Mouse (Mus musculus): ENCODE measurements at regions not wholly inside any gene's neighbourhood (a gene's known extent, or its start where the extent isn't known, plus 50 kb on each side); places are given as distances from the start of the nearest gene placed in this dataset.

- TF ChIP-seq CTCF (conservative IDR thresholded peaks at IDR 0.05; ENCODE audit: low read length), result no peak
- TF ChIP-seq NANOG (IDR thresholded peaks at IDR 0.05; ENCODE audit: borderline replicate concordance, low read length), result no peak
- no peak for TF ChIP-seq POU5F1 (IDR thresholded peaks at IDR 0.05; ENCODE audit: borderline replicate concordance, low read length)
Measured at GRCm38 (mm10) chr14:120721593-120722461, 189.2 kb upstream of the Ipo5 start.
